Mouse (Mus musculus): ENCODE measurements at regions not wholly inside any gene's neighbourhood (a gene's known extent, or its start where the extent isn't known, plus 50 kb on each side); places are given as distances from the start of the nearest gene placed in this dataset.

DNA sequence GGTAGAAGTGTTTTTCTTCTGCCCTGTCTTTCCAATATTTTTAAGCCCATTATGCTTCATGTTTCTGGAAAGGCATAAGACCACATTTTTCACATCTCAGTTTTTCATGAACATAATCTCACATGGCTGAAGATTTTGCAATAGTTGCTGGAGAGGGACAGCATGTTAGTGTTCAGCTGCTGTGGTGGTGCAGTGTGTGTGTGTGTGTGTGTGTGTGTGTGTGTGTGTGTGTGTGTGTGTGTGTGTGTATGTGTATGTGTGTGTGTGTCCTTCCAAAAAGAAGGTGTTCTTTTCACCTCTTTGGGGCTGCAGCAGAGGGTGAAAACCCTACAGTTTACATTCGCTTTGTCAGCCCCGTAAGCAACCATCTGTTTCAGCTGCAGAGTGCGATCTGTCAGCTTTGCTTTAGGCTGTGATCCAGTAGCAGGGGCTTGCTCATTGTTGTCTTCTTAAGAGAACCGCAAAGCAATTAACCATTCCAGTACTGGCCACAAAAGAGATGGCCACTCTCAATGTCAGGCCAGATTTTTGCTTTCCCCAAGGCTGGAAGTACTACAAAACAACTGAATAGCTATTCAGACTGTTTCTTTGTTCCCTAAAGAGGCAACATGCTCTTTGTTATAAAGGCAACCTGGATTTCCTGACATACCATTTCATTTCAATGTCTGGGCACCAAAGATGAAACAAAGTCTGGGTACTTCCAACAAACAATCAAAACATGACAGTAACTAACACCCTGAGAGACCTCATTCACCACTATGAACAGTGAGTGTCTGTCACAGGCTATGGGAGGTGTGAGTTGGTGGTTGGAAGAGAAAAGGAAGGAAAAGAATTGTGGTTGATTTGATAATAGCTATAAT, 520.2 kb upstream of the Cited2 start:
- H3K9ac ChIP-seq (ENCODE audit: low read length): no peak overlapping the region
- H3K4me1 ChIP-seq (replicated peaks; ENCODE audit: control insufficient read depth, insufficient read depth, low read length): no peaks in the 10 kb centered on the region
- H3K36me3 ChIP-seq (ENCODE audit: control insufficient read depth, insufficient read depth, low read length): no peaks in the 10 kb centered on the region
- peak; percentile 79 for ATAC-seq (ENCODE audit: low read depth)
- no peaks in the 10 kb centered on the region for H3K9me3 ChIP-seq (ENCODE audit: control insufficient read depth, low read length)
- no peak overlapping the region for H3K27ac ChIP-seq (ENCODE audit: low read length)
- H3K4me3 ChIP-seq (ENCODE audit: low read length): no peak overlapping the region
- no peaks in the 10 kb centered on the region for H3K27me3 ChIP-seq (ENCODE audit: control insufficient read depth, insufficient read depth, low read depth, low read length)
- WGBS: 31% methylated on average over 4 of the region's 4 CpGs
- no peak overlapping the region for H3K4me2 ChIP-seq (ENCODE audit: low read depth, low read length)

DNA sequence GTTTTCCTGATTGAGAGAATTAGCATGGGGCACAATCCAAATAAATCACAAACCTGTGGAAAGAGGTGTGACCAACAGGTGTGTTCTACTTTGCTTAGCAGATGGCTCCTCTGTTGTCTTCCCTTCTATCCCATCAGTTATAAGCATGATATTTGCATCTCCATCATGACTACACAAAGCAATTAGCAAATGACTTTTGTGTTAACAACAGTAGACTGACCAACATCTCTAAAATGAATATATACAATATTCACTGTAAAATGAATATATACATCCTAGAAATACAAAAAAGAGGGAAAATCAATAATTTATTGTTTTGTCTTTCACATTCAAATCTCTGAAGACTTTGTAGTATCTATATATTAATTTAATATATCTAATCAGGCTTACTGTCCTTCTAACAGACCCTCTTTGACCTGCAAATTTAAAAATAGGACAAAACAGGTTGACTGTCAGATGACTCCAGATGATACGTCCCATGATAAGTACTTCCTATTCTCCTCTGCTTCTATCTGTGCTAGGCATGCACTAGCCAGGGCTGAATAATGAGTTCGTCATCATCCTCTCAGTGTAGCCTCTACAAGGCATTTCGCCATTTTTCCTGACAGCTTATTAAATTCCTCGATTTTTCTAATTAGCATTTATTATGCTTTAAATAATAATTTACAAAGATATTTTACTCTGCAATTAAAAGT, 519.5 kb upstream of the Cited2 start:
- 88% methylated on average over 4 of the region's 4 CpGs for WGBS
- Histone ChIP-seq H3K4me2 (ENCODE audit: low read depth, low read length) (no peak overlapping the region), H3K27ac (ENCODE audit: low read length) (no peak overlapping the region), H3K9ac (ENCODE audit: low read length) (no peak overlapping the region), H3K4me3 (ENCODE audit: low read length) (no peak overlapping the region), H3K9me3 (ENCODE audit: control insufficient read depth, low read length) (no peaks in the 10 kb centered on the region), H3K4me1 (replicated peaks; ENCODE audit: control insufficient read depth, insufficient read depth, low read length) (no peaks in the 10 kb centered on the region), H3K36me3 (ENCODE audit: control insufficient read depth, insufficient read depth, low read length) (no peaks in the 10 kb centered on the region), H3K27me3 (ENCODE audit: control insufficient read depth, insufficient read depth, low read depth, low read length) (no peaks in the 10 kb centered on the region)
- ATAC-seq (ENCODE audit: low read depth): no peak

DNA sequence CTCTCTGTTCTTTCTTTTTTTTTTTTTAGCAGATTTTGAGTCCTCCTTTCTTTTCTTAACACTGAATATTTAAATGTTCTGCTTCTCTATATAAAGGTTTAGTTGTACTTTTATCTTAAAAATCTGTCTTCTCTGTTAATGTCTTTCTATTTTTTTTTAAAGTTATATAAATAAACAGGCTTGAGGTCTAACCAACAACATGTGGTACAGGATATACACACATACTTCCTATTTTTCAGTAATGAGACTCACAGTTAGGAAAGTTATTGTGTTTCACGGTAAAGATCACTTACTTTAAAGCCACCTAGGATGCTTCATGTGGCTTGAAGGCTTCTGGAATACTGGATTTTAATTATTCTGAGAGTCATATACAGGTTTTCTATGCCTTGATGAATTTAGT, 518.9 kb upstream of the Cited2 start:
- H3K4me2 ChIP-seq (ENCODE audit: low read depth, low read length): no peak overlapping the region
- no peaks in the 10 kb centered on the region for H3K27me3 ChIP-seq (ENCODE audit: control insufficient read depth, insufficient read depth, low read depth, low read length)
- no peaks in the 10 kb centered on the region for H3K9me3 ChIP-seq (ENCODE audit: control insufficient read depth, low read length)
- no peaks in the 10 kb centered on the region for H3K4me1 ChIP-seq (replicated peaks; ENCODE audit: control insufficient read depth, insufficient read depth, low read length)
- H3K36me3 ChIP-seq (ENCODE audit: control insufficient read depth, insufficient read depth, low read length): no peaks in the 10 kb centered on the region
- H3K27ac ChIP-seq (ENCODE audit: low read length): no peak overlapping the region
- ATAC-seq (ENCODE audit: low read depth): no peak
- H3K4me3 ChIP-seq (ENCODE audit: low read length): no peak overlapping the region
- H3K9ac ChIP-seq (ENCODE audit: low read length): no peak overlapping the region
- 76% methylated on average over 1 of the region's 1 CpGs for WGBS

DNA sequence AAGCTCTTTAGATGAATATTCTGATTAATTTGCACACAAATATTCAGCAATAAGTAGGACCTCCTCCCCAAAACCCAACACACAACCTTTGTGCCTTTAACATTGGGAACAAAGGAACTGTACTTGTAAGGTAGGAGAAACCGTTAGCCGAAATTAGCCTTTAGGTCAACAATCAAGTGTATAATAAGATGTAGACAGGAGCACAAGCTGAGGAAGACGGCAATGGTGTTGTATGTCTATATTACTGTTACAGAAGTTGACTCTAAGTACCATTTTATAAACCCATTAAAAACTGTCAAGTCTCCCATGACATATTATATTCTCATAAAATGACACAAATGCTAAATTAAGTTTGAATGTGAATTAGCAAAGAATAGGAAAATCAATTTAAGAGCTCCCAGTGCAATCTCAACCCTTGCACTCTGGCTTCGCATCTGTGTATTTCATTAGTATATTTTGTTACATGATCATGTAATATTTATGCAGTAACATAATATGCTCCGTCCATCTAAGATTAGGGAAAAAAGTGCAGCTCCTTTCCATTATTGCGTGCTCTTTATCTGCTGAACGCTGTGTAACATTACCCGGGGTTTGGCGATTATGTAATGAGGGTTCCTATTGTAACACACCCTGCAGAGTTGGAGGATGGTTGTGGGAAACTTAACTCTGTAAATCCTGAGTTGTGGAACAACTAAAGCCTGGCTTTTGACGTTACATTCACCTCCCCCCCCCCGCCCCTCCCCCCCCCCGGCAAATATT, 510.3 kb upstream of the Cited2 start:
- H3K4me1 ChIP-seq (replicated peaks; ENCODE audit: control insufficient read depth, insufficient read depth, low read length): peaks cover 5% of the 10 kb centered on the region
- H3K4me2 ChIP-seq (ENCODE audit: low read depth, low read length): peak overlapping the region; percentile 25; the same call in 1 of the 2 replicates
- H3K9me3 ChIP-seq (ENCODE audit: control insufficient read depth, low read length): no peaks in the 10 kb centered on the region
- H3K9ac ChIP-seq (ENCODE audit: low read length): no peak overlapping the region
- H3K27me3 ChIP-seq (ENCODE audit: control insufficient read depth, insufficient read depth, low read depth, low read length): no peaks in the 10 kb centered on the region
- ATAC-seq (ENCODE audit: low read depth): peak; percentile 88
- no peak overlapping the region for H3K27ac ChIP-seq (ENCODE audit: low read length)
- no peaks in the 10 kb centered on the region for H3K36me3 ChIP-seq (ENCODE audit: control insufficient read depth, insufficient read depth, low read length)
- WGBS: 33% methylated on average over 12 of the region's 12 CpGs
- no peak overlapping the region for H3K4me3 ChIP-seq (ENCODE audit: low read length)

DNA sequence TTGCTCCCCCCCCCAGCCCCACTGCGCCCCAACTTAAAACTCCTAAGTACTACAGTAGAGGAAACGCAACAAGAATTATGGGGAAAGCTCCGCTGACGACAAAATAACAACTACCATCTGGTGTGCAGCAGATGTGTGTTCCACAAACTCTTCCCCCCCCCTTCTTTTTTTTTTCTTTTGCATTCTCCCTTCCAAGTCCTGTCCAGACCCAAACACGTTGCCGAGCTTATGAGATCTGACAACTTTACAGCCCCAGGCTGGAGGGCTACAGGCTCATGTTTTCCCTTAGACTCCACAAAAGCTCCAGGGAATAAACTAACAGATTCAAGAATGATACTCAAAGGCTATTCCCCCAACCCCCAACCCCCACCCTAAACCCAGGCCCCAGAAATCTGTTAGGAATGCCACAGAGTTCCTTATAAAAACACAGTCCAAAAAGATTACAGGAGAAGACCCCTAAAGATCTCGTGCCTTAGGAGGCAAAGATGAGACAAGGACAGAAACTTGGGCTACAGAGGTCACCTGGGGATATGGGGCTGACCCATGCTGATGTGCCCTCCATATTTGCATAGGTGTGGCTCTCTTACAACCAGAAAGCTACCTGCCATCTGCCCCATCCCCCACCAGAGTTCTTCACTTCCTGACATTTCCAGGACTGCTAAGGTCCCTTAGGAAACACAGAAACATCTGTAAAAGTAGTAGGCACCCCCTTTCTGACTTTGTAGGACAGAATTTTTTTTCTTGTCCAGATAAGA, 509.5 kb upstream of the Cited2 start:
- Histone ChIP-seq H3K4me3 (ENCODE audit: low read length) (no peak overlapping the region), H3K27me3 (ENCODE audit: control insufficient read depth, insufficient read depth, low read depth, low read length) (no peaks in the 10 kb centered on the region), H3K27ac (ENCODE audit: low read length) (peak overlapping the region; percentile 70), H3K4me2 (ENCODE audit: low read depth, low read length) (peak overlapping the region; percentile 25; the same call in 1 of the 2 replicates), H3K9me3 (ENCODE audit: control insufficient read depth, low read length) (no peaks in the 10 kb centered on the region), H3K4me1 (replicated peaks; ENCODE audit: control insufficient read depth, insufficient read depth, low read length) (peaks cover 5% of the 10 kb centered on the region), H3K9ac (ENCODE audit: low read length) (no peak overlapping the region), H3K36me3 (ENCODE audit: control insufficient read depth, insufficient read depth, low read length) (no peaks in the 10 kb centered on the region)
- ATAC-seq (ENCODE audit: low read depth): peak; percentile 79
- 36% methylated on average over 6 of the region's 7 CpGs for WGBS

DNA sequence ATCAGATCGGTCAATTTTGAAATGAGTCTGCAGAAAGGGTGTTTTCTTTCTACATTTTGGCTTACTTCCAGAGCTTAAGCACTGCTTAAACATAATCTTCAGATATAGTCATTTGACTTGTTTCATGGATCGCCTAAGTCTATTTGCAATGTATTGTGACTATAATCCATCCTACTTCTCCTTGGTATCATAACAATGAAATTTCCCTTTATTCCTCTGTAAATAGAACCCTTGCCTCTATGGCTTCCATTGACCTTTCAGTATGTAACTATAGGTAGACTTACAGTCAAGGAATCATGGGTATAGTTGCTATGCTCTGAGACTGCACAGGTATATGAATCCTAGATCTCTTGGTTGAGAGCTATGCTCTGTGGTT, 509.0 kb upstream of the Cited2 start:
- H3K36me3 ChIP-seq (ENCODE audit: control insufficient read depth, insufficient read depth, low read length): no peaks in the 10 kb centered on the region
- H3K4me3 ChIP-seq (ENCODE audit: low read length): no peak overlapping the region
- no peak overlapping the region for H3K9ac ChIP-seq (ENCODE audit: low read length)
- no peak for ATAC-seq (ENCODE audit: low read depth)
- WGBS: 21% methylated on average over 2 of the region's 2 CpGs
- H3K9me3 ChIP-seq (ENCODE audit: control insufficient read depth, low read length): no peaks in the 10 kb centered on the region
- H3K4me1 ChIP-seq (replicated peaks; ENCODE audit: control insufficient read depth, insufficient read depth, low read length): peaks cover 5% of the 10 kb centered on the region
- H3K27ac ChIP-seq (ENCODE audit: low read length): peak overlapping the region; percentile 70
- no peaks in the 10 kb centered on the region for H3K27me3 ChIP-seq (ENCODE audit: control insufficient read depth, insufficient read depth, low read depth, low read length)
- no peak overlapping the region for H3K4me2 ChIP-seq (ENCODE audit: low read depth, low read length)

DNA sequence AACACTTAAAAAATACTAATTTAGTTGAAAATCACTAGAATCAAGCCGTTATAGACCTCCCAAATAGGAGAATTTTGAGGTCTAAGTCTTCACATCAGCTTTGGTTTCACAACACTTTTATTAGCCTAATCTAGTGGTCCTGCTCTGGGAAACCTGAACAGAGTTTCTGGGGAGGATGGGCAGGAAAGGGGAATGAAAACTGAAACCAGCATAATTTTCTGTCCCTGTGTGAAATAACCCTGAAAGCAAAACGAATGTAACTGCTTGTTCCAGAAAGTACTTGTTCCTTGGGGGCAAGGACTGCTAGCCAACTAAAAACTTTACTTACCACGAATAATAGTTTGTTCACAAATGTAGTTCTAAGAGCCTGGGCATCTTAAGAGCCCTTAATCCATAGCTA, 508.0 kb upstream of the Cited2 start:
- 60% methylated on average over 3 of the region's 3 CpGs for WGBS
- Histone ChIP-seq H3K36me3 (ENCODE audit: control insufficient read depth, insufficient read depth, low read length) (no peaks in the 10 kb centered on the region), H3K27ac (ENCODE audit: low read length) (no peak overlapping the region), H3K27me3 (ENCODE audit: control insufficient read depth, insufficient read depth, low read depth, low read length) (no peaks in the 10 kb centered on the region), H3K4me1 (replicated peaks; ENCODE audit: control insufficient read depth, insufficient read depth, low read length) (peaks cover 5% of the 10 kb centered on the region), H3K4me2 (ENCODE audit: low read depth, low read length) (no peak overlapping the region), H3K9ac (ENCODE audit: low read length) (no peak overlapping the region), H3K9me3 (ENCODE audit: control insufficient read depth, low read length) (no peaks in the 10 kb centered on the region), H3K4me3 (ENCODE audit: low read length) (no peak overlapping the region)
- ATAC-seq (ENCODE audit: low read depth): no peak

DNA sequence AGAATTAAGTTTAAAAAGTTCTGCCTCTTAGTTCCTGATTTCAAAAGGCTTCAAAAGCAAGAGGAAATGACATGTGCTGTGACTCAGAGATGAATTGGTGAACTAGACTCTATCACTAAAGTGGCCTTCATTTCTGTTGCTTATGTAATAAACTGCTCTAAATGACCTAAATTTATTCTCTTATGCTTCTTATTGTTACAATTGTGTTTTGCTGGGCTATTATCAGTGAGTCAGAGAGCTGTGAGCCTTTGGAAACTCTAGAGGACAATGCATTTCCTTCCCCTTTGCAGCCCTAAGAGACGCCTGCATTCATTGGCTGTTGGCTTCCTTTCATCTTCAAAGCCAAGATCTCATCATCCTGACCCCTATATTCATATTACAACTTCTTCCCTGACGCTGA, 501.5 kb upstream of the Cited2 start:
- Histone ChIP-seq H3K9ac (ENCODE audit: low read length) (no peak overlapping the region), H3K4me1 (replicated peaks; ENCODE audit: control insufficient read depth, insufficient read depth, low read length) (no peaks in the 10 kb centered on the region), H3K9me3 (ENCODE audit: control insufficient read depth, low read length) (no peaks in the 10 kb centered on the region), H3K27ac (ENCODE audit: low read length) (no peak overlapping the region), H3K4me3 (ENCODE audit: low read length) (no peak overlapping the region), H3K27me3 (ENCODE audit: control insufficient read depth, insufficient read depth, low read depth, low read length) (no peaks in the 10 kb centered on the region), H3K4me2 (ENCODE audit: low read depth, low read length) (no peak overlapping the region), H3K36me3 (ENCODE audit: control insufficient read depth, insufficient read depth, low read length) (no peaks in the 10 kb centered on the region)
- ATAC-seq (ENCODE audit: low read depth): no peak
- WGBS: 48% methylated on average over 2 of the region's 2 CpGs

Measured in lung, embryonic 16.5 days (tissue).